Mouse (Mus musculus) frontal cortex, postnatal 10 days (tissue): ENCODE measurements at regions not wholly inside any gene's neighbourhood (a gene's known extent, or its start where the extent isn't known, plus 50 kb on each side); places are given as distances from the start of the nearest gene placed in this dataset.

ENCODE experiments used
- DNase-seq, 2 experiments: peaks; one replicate each; pipeline ENCODE4 v3.0.0; 2022; ENCODE audit warnings: low spot score in 2 of 2, mixed read lengths in 1 of 2

- no peak for DNase-seq
Observed at GRCm38 (mm10) chr2:45196511-45196910, 79.3 kb upstream of the Zeb2 start.

GRCm38 (mm10) chr2:45194335-45194734 lies 77.1 kb upstream of the Zeb2 start:
- DNase-seq = no peak

GRCm38 (mm10) chr2:45185621-45185999 lies 68.4 kb upstream of the Zeb2 start:
- DNase-seq = no peak

GRCm38 (mm10) chr2:45184704-45185620 lies 67.8 kb upstream of the Zeb2 start:
- DNase-seq = no peak

GRCm38 (mm10) chr2:45184149-45184548 lies 67.0 kb upstream of the Zeb2 start:
- no peak for DNase-seq

GRCm38 (mm10) chr2:45182876-45183275 lies 65.7 kb upstream of the Zeb2 start:
- no peak for DNase-seq

- DNase-seq = peak in 1 of 2 experiments; percentile 34
Observed at GRCm38 (mm10) chr2:45181552-45181951, 64.4 kb upstream of the Zeb2 start.

- DNase-seq = no peak
Observed at GRCm38 (mm10) chr2:45178849-45179453, 61.8 kb upstream of the Zeb2 start.

- no peak for DNase-seq
Observed at GRCm38 (mm10) chr2:45172382-45172781, 55.2 kb upstream of the Zeb2 start.

GRCm38 (mm10) chr2:45171520-45172173 lies 54.5 kb upstream of the Zeb2 start:
- DNase-seq = no peak

GRCm38 (mm10) chr2:45170272-45170671 lies 53.1 kb upstream of the Zeb2 start:
- no peak for DNase-seq

- no peak for DNase-seq
Observed at GRCm38 (mm10) chr2:45169429-45170070, 52.4 kb upstream of the Zeb2 start.

- DNase-seq = no peak
Observed at GRCm38 (mm10) chr2:45168606-45169005, 51.4 kb upstream of the Zeb2 start.
